Mouse (Mus musculus) gastrocnemius, adult 18-20 months (tissue): ENCODE data around the gene Gm7544. TPM values are rescaled to one million over a fixed set of nuclear protein-coding genes. Genes with fewer than 3 reads are reported as not detected.
"Not testable (repeated sequence)": the region's sequence is repeated elsewhere in the genome, so short reads cannot be mapped to it uniquely, and the experiment has no call there.

Experiments used
- DNase-seq: peaks from one replicate; pipeline ENCODE4 v3.0.0; 2021; ENCODE audit warnings: low spot score
- total RNA-seq, 2 experiments: library from RNA; stranded (reverse); gene quantifications; 2 replicates each; pipeline ENCODE4 v1.2.3; 2021

The Gm7544 gene
- total RNA-seq, 2 experiments from 2014 or later, result not detected

DNA sequence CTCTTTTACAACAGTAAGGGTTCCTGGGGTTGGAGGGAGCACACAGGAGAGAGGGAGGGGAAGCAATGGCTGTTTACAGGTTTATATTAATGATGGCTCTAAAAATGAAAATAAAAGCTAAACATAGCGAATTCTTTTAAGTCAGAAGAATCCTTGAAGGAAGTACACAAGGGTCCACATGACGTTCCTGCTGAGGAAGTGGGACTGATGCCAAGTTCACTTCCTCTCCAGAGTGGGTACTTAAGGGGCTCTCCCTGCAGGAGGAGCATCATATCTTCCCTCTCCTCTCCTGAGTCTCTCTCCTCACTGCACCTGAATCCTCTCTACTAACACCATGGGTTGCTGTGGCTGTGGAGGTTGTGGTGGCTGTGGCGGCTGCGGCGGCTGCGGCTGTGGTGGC is 31.2 kb downstream of the Gm7544 start, which contains the start of gene A030014E15Rik:
Gene A030014E15Rik, plus strand, starts transcription at position 268 of the 400 bp plus-strand sequence.
- DNase-seq, result no peak

DNA sequence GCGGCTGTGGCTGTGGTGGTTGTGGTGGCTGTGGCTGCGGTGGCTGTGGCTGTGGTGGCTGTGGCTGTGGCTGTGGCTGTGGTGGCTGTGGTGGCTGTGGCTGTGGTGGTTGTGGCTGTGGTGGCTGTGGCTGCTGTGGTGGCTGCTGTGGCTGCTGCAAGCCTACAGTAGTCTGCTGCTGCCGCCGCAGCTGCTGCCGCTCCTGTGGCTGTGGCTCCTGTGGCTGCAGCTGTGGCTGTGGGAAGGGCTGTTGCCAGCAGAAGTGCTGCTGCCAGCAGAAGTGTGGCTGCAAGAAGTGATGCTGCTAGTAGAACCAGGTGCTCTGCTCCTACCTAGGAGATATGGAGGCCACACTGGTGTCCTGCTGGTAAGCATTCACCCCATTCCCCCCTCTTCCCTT is 42.4 kb downstream of the Gm7544 start:
- not testable (repeated sequence) for DNase-seq

DNA sequence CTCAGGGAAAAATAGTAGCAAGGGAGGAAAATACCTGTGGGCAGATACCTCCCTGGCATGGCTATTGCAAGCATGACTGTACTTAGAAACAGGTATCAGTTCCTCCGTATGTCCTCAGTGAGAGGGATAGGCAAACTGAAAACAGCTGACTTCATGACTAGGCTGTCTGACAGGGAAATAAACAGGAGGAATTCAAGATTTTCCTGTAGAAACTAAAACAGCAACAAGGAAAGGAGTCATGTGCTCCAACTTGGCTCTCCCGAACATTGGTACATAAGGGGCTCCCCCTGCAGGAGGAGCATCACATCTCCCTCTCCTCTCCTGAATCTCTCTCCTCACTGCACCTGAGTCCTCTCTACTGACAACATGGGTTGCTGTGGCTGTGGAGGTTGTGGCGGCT is 42.8 kb downstream of the Gm7544 start, which contains the start of gene A030005L19Rik:
Gene A030005L19Rik, plus strand, starts transcription at position 301 of the 400 bp plus-strand sequence.
- DNase-seq, result no peak

DNA sequence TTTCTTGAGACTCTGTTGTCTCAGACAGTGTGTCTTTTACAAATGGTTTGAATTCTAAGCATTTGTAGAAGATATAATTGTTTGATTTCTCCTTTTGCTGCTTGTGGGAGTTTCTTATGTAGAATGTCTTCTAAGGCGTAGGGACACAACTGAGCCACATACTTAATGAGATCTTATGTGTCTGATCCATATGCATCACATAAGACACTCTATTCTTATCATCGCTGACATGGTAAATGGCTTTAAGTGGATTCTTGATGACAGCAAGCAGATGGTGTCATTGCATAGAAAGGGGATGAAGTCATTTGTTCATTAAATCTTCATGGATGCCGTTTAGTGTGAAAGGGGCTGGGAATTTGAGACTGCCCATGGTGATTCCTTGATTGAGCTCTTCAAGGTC is 49.9 kb downstream of the Gm7544 start:
- DNase-seq, result no peak

Other genes with a start within 250 kb of the Gm7544 start
- 100 to 1,000 TPM; 134 to 137 TPM for gene Mff, start 231.1 kb downstream of the Gm7544 start, total RNA-seq
- not detected for gene Tm4sf20, start 187.6 kb downstream of the Gm7544 start, total RNA-seq
- not detected for gene Gm47791, start 184.8 kb downstream of the Gm7544 start, total RNA-seq
- 10 to 100 TPM; 20.4 to 23.4 TPM for gene Agfg1, start 116.5 kb downstream of the Gm7544 start, total RNA-seq
- gene A030005L19Rik, start 42.7 kb downstream of the Gm7544 start, total RNA-seq, result not detected
- not detected for gene A030014E15Rik, start 31.1 kb downstream of the Gm7544 start, total RNA-seq
- gene Gm6217, start 24.6 kb downstream of the Gm7544 start, total RNA-seq, result not detected
- gene A030003K21Rik, start 12.6 kb downstream of the Gm7544 start, total RNA-seq, result not detected
- gene Gm47955, start 4.3 kb upstream of the Gm7544 start, total RNA-seq, result not detected
- not detected for gene Gm47959, start 44.5 kb upstream of the Gm7544 start, total RNA-seq
- not detected for gene Slc19a3, start 82.4 kb upstream of the Gm7544 start, total RNA-seq
- not detected for gene Krtap28-10, start 86.5 kb upstream of the Gm7544 start, total RNA-seq
- gene Gm47969, start 88.9 kb upstream of the Gm7544 start, total RNA-seq, result not detected
- gene A030005K14Rik, start 103.4 kb upstream of the Gm7544 start, total RNA-seq, result not detected
- gene Krtap28-13, start 104.9 kb upstream of the Gm7544 start, total RNA-seq, result not detected
- gene Ccl20, start 160.8 kb upstream of the Gm7544 start, total RNA-seq, result not detected
- not detected for gene Daw1, start 203.7 kb upstream of the Gm7544 start, total RNA-seq